Mouse (Mus musculus): ENCODE results near the gene Dok1.

Dok1 gene

DNA sequence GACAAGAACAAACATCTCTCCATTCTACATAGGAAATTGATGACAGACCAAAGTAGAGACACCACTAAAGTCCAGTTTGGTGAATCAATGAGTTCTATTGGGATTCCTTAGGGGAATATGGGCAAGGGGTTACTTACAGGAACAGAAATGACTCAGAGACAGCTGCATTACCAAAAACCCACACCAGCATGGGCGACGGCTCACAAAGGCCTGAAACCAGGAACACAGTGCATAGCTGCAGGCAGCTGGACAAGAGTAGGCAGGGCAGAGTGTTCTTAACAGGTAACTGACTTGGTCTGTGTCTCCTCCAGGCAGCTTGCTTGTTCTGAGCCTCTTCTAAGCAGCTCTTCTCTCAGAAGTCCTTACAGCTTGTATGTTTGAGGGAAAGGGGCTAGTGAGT, 17.5 kb downstream of the Dok1 start:
- in situ Hi-C loops (cut with MboI, MseI) = loop anchor here (25.0 kb wide), 1 partner anchor 972 kb away; no protein-coding TSS in a partner anchor

- in situ Hi-C loops (cut with MboI, MseI) = loop anchor here (25.0 kb wide), 1 partner anchor 973 kb away; no protein-coding TSS in a partner anchor
Observed at GRCm38 (mm10) chr6:83014482-83015466, 18.5 kb downstream of the Dok1 start.

DNA sequence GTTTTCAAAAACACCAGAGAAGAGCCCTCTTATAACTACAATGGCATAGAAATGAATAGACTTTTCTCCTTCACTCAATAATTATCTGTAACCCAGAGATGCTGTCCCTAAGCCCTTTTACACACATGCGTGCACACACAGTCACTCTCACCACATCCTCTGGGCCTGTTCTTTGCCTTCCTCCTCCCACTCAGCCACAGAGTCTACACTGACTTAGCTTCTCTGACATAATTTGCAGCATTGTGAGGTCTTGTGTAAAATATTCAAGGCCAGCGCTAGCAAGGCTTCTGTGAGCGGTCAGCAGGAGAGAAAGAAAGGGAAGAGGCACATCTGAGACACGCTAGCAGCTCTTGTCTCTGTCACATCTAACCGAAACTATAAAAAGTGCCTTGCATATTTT, 19.8 kb downstream of the Dok1 start:
- in situ Hi-C loops (cut with MboI, MseI) = loop anchor here (25.0 kb wide), 1 partner anchor 974 kb away; no protein-coding TSS in a partner anchor

DNA sequence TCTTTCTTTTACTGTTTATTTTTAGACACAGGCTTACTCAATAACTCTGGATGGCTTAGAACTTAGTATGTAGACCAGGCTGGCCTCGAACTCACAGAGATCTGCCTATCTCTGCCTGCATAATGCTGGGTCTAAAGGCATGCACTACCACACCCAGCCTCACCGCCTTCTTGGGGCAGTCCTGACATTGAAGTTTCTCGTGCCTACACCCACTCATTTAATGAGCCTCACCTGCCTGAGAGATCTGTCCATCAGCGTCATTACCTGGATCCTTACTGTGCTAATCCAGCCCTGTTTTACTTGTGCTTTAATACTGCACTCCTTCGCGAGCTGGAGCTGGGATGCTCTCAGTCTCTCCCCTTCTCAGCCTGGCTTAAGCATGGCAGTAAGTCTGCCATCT, 21.5 kb downstream of the Dok1 start:
- in situ Hi-C loops (cut with MboI, MseI) = loop anchor here (25.0 kb wide), 1 partner anchor 976 kb away; no protein-coding TSS in a partner anchor

DNA sequence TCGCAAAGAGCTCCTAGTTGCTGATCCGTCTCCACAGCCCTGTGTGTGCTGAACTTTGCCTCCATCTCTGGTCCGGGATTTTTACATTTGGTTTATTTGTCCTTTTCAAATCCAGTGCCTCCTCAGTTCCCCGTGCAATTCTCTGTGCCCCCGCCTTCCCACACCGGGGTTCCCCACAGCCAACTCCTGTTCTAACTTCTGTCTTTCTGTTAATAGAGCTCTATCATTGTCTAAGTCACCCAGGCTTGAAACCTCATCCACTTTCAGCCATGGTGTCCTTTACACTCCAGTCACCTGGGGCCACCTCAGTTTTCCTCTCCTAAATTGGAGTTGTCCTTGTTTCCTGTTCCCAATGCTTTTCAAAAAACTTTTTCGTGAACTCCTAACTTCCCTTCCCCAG, 22.0 kb downstream of the Dok1 start:
- in situ Hi-C loops (cut with MboI, MseI) = loop anchor here (25.0 kb wide), 1 partner anchor 976 kb away; no protein-coding TSS in a partner anchor

GRCm38 (mm10) chr6:83010010-83010409, 23.3 kb downstream of the Dok1 start:
- in situ Hi-C loops (cut with MboI, MseI) = loop anchor here (25.0 kb wide), 1 partner anchor 977 kb away; no protein-coding TSS in a partner anchor

GRCm38 (mm10) chr6:83008659-83009058, 24.6 kb downstream of the Dok1 start:
- in situ Hi-C loops (cut with MboI, MseI) = loop anchor here (5.0 to 25.0 kb wide), 2 partner anchors 39 to 979 kb away; no protein-coding TSS in a partner anchor

DNA sequence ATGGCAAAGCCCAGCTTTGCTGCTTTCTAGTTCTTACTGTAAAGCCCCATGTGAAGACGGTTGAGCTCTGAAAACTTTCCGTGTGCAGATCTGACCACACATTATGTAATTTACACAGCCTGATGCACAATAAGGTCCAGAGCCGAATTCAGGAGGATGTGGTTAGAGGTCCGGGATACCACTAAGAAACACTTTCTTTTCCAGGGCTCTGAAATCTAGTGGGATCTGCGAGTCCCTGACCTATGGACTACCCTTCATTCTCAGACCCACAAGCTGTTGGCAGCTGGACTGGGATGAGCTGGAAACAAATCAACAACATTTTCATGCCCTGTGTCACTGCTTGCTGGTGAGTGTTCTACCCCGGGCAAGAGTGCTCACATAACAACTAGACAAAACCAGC, 27.2 kb downstream of the Dok1 start:
- in situ Hi-C loops (cut with MboI, MseI) = loop anchor here (5.0 to 25.0 kb wide), 2 partner anchors 41 to 981 kb away; no protein-coding TSS in a partner anchor

- in situ Hi-C loops (cut with MboI, MseI) = loop anchor here (5.0 to 25.0 kb wide), 2 partner anchors 42 to 982 kb away; no protein-coding TSS in a partner anchor
Observed at GRCm38 (mm10) chr6:83005444-83006011, 27.7 kb downstream of the Dok1 start.

DNA sequence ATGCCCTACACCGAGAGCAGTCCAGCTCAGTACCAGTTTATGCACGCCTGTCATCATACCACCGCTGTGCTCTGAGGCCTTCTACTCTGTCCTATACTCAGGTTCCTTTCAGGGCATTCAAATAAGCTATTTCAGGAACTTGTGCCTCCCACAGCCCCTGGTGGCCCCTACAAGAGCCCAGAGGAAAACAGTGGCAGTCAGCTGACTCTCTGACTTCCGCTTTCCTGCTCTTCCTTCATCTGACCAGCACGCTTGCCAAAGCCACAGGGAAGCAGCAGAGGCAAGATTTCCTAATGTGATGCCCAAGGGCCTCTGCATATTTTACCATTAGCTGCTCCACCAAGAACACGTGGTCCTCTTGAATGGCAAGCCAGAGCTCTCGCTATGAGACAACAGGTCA, 28.4 kb downstream of the Dok1 start:
- in situ Hi-C loops (cut with MboI, MseI) = loop anchor here (5.0 to 25.0 kb wide), 2 partner anchors 42 to 982 kb away; no protein-coding TSS in a partner anchor

- in situ Hi-C loops (cut with MboI, MseI) = loop anchor here (25.0 kb wide), 1 partner anchor 983 kb away; no protein-coding TSS in a partner anchor
Observed at GRCm38 (mm10) chr6:83004309-83004708, 29.0 kb downstream of the Dok1 start.

DNA sequence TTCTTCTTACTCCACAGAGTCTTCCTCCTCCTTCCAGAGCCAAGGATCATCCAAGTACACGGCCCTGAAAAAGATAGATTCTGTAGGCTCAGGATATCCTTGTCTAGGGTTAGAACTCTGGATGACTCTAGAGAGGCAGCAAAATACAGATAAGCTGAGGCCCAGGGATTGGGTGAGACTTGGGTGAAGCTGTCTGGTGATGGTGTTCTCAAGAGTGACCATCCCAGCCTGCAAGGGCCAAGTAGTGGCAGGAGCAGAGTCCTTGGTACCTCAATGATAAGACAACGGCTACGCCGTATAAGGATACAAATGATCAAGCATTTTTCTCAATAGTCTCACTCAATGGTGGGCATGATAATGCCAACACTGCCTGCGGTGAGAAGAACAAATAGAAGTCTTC, 29.4 kb downstream of the Dok1 start:
- in situ Hi-C loops (cut with MboI, MseI) = loop anchor here (25.0 kb wide), 1 partner anchor 983 kb away; no protein-coding TSS in a partner anchor

- in situ Hi-C loops (cut with MboI, MseI) = loop anchor here (25.0 kb wide), 1 partner anchor 984 kb away; no protein-coding TSS in a partner anchor
Observed at GRCm38 (mm10) chr6:83003082-83003481, 30.2 kb downstream of the Dok1 start.

GRCm38 (mm10) chr6:82999986-83000385, 33.3 kb downstream of the Dok1 start:
- in situ Hi-C loops (cut with MboI, MseI) = loop anchor here (5.0 to 25.0 kb wide), 3 partner anchors 162 to 987 kb away; no protein-coding TSS in a partner anchor

GRCm38 (mm10) chr6:82998326-82998725, 34.9 kb downstream of the Dok1 start:
- in situ Hi-C loops (cut with MboI, MseI) = loop anchor here (5.0 kb wide), 2 partner anchors 164 to 284 kb away; no protein-coding TSS in a partner anchor

DNA sequence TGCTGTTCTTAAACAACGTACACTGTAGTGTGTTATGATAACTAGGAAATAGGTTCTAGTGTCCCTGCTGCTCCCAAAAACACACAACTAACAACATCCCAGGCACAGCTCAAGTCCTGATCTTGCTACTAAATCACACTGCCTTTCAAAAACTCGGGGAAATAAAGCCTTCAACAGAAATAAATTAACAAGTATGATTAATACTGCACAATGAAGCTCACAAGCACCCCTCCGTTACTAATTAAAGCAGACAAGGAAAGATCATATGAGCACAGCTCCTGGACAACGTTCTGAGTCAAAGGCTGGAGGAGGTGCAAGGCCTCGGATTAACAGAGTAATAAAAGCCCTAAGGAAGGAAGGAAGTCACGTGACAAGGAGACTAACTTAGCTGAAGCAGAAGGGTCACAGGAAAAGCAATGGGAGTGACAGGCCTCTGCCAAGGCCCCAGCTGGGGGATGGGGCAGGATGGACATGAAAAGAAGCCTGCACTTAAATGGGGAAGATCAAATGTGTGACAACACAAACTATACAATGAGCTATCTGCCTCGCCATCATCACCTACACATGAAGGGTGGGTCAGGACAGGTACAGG, 35.7 kb downstream of the Dok1 start:
- in situ Hi-C loops (cut with MboI, MseI) = loop anchor here (5.0 kb wide), 2 partner anchors 165 to 285 kb away; no protein-coding TSS in a partner anchor

DNA sequence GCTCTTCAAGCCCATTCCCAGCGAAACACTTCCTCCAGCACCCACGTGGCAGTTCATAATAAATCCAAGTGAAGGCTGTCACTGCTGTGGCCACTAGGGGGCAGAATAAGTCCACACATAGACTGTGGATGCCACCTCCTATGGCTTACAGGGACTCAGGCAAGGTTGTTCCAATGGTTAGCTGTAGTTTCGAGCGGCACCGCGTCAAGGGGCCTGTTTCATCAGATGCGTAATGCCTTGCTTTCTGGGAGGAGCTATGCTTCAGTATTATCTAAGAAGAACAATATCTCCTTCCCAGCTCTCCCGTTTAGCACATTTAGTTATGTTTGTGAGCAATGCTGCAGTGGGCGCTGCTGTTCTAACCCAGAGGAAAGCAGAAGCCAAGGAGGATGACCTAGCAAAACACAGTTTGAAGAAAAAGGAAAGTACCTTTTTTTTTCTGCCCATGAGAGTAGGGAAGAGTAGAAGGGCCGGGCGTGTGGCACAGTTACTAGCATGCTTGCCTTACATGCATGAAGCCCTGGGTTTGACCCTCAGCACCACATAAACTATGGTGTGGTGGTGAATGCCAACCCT, 36.4 kb downstream of the Dok1 start:
- in situ Hi-C loops (cut with MboI, MseI) = loop anchor here (5.0 kb wide), 2 partner anchors 165 to 285 kb away; no protein-coding TSS in a partner anchor

GRCm38 (mm10) chr6:82994372-82994771, 38.9 kb downstream of the Dok1 start:
- in situ Hi-C loops (cut with MboI, MseI) = no loop called here

DNA sequence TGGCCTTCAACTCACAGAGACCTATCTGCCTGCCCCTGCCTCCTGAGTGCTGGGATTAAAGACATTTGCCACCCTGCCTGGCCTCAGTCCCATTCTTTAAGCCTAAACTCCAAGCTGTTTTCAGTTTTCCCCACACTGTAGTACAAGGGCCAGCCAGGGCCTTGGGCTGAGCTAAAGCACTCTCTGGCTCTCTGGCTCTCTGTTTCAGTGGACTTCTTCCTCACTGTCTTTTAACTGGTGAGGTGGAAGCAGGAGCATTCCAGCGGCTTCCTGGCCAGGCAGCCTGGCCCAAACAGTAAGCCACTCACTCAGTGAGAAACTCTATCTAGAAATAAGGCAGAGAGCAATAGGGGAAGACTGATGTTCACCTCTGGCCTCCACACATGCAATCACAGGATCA, 39.6 kb downstream of the Dok1 start:
- in situ Hi-C loops (cut with MboI, MseI) = no loop called here

DNA sequence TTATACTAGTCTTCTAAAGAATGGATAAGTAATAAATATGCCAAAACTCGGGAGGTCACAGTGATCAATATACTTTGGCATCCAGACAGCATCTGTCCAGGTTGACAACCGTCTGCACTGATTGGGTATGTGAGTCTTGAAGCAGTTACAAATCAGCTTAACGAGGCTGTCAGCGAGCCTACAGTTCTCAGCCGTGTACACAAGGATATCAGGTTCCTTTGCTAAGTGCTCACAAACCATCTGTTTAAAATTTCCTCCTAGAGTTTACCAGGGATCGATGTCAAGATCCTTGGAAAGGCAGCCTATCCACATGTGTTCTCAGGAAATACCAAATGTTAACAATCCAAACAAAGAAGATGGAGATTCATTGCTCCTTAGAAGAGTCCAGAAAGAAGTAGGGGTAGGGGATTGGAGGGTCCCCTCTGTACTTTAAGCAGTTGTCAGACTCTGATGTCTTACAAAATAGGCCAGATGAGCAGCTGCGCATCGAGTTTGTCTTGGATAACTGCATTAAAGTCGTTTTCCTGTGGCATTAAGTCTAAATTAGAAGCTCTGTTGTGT, 45.8 kb downstream of the Dok1 start:
- in situ Hi-C loops (cut with MboI, MseI) = no loop called here
